Comparison of ENCODE assay signal across 9 mouse cellular contexts in genomic region chr14:86484247-86484646, GRCm38 (mm10).
A peak's percentile ranks its signal among the peaks of the same experiment; 100 is the strongest.
DNase-seq lines count a peak whose midpoint lies in the region; ATAC-seq lines count a peak whose summit lies in the region.
"Had no signal": no experiment of that assay in that cellular context is flagged by ENCODE, and none has a peak within 500 bp of the region (broad histone marks: within the 10 kb centered on the region; RNA-seq: fewer than 3 reads in every experiment).

No protein-coding gene starts in this region.

- DNase-seq in hindbrain, embryonic 11.5 days (ENCODE audit: low spot score): no peak
- DNase-seq in brain, adult 2 months (ENCODE audit: low read depth, low spot score): peak; percentile 84
- peak; percentile 15 for DNase-seq in cerebellum, adult 8-10 months
- DNase-seq in layer of hippocampus, adult 9-10 months (ENCODE audit: low spot score): peak; percentile 36
- no peak for DNase-seq in spleen, postnatal 10 days (ENCODE audit: low spot score in 2 of 2)

- H3K4me3 ChIP-seq in hindbrain, embryonic 16.5 days (ENCODE audit: low read length): no peak overlapping the region
- H3K4me3 ChIP-seq in hindbrain, embryonic 11.5 days (ENCODE audit: low read depth, low read length): no peak overlapping the region
- H3K4me3 ChIP-seq: forebrain, embryonic 10.5 days; heart, embryonic 15.5 days had no signal

- ATAC-seq in hindbrain, embryonic 16.5 days: peak; percentile 68; the same call in 1 of the 2 replicates
- no peak for ATAC-seq in hindbrain, embryonic 11.5 days (ENCODE audit: low FRiP score)
- no peak for ATAC-seq in megakaryocyte, adult 5-6 weeks (ENCODE audit: poor library complexity, severe bottlenecking)

- no peaks in the 10 kb centered on the region for H3K27me3 ChIP-seq in hindbrain, embryonic 16.5 days (replicated peaks; ENCODE audit: control insufficient read depth, insufficient read depth, low read length)
- no peaks in the 10 kb centered on the region for H3K27me3 ChIP-seq in hindbrain, embryonic 11.5 days (ENCODE audit: control insufficient read depth, insufficient read depth, low read length)
- H3K27me3 ChIP-seq: heart, embryonic 15.5 days had no signal

- no peak overlapping the region for H3K27ac ChIP-seq in hindbrain, embryonic 16.5 days (ENCODE audit: low read depth, low read length)
- H3K27ac ChIP-seq in hindbrain, embryonic 11.5 days (ENCODE audit: low read depth, low read length): no peak overlapping the region
- H3K27ac ChIP-seq: forebrain, embryonic 10.5 days; heart, embryonic 15.5 days had no signal

- no peak overlapping the region for H3K4me2 ChIP-seq in hindbrain, embryonic 16.5 days (ENCODE audit: low read length)
- no peak overlapping the region for H3K4me2 ChIP-seq in hindbrain, embryonic 11.5 days (replicated peaks; ENCODE audit: low read depth, low read length)
- H3K4me2 ChIP-seq: heart, embryonic 15.5 days had no signal

- peaks cover 3% of the 10 kb centered on the region; the same call in 1 of the 2 replicates for H3K4me1 ChIP-seq in hindbrain, embryonic 16.5 days (ENCODE audit: control insufficient read depth, insufficient read depth, low read depth, low read length)
- H3K4me1 ChIP-seq in hindbrain, embryonic 11.5 days (replicated peaks; ENCODE audit: control insufficient read depth, insufficient read depth, low read length): no peaks in the 10 kb centered on the region
- H3K4me1 ChIP-seq: forebrain, embryonic 10.5 days had no signal

- no peaks in the 10 kb centered on the region for H3K36me3 ChIP-seq in hindbrain, embryonic 16.5 days (ENCODE audit: control insufficient read depth, insufficient read depth, low read length)
- H3K36me3 ChIP-seq in hindbrain, embryonic 11.5 days (ENCODE audit: control insufficient read depth, insufficient read depth, low read length): no peaks in the 10 kb centered on the region
- H3K36me3 ChIP-seq: forebrain, embryonic 10.5 days; heart, embryonic 15.5 days had no signal

- H3K9ac ChIP-seq in hindbrain, embryonic 16.5 days (ENCODE audit: low read depth, low read length): no peak overlapping the region
- H3K9ac ChIP-seq in hindbrain, embryonic 11.5 days (ENCODE audit: low read depth, low read length): no peak overlapping the region
- H3K9ac ChIP-seq: heart, embryonic 15.5 days had no signal

- WGBS in hindbrain, embryonic 16.5 days: 70% methylated on average over 5 of the region's 5 CpGs
- 91% methylated on average over 5 of the region's 5 CpGs for WGBS in hindbrain, embryonic 11.5 days

- no peaks in the 10 kb centered on the region for H3K9me3 ChIP-seq in hindbrain, embryonic 16.5 days (ENCODE audit: control insufficient read depth, low read length)
- no peaks in the 10 kb centered on the region for H3K9me3 ChIP-seq in hindbrain, embryonic 11.5 days (ENCODE audit: control insufficient read depth, low read length)
- H3K9me3 ChIP-seq: forebrain, embryonic 10.5 days; heart, embryonic 15.5 days had no signal

Comparison
In these comparisons a context has a peak if more than half of its experiments do, and no peak if none do; other contexts are left out.
1. DNase-seq: peak in brain, adult 2 months (single experiment), cerebellum, adult 8-10 months (single experiment) and layer of hippocampus, adult 9-10 months (single experiment); none in hindbrain, embryonic 11.5 days (single experiment) and spleen, postnatal 10 days (0 of 2).